Mouse (Mus musculus): ENCODE results near the gene Coa5.

The Coa5 gene

GRCm38 (mm10) chr1:37430297-37430840 is 466 bp upstream of the Coa5 start:
- no peak for DNase-seq (ENCODE audit: low read depth, low spot score)

- no peak for DNase-seq (ENCODE audit: low read depth, low spot score)
Measured at GRCm38 (mm10) chr1:37428911-37429310, 992 bp downstream of the Coa5 start.

- no peak for DNase-seq (ENCODE audit: low read depth, low spot score)
Measured at GRCm38 (mm10) chr1:37427144-37427875, 2.6 kb downstream of the Coa5 start.

- DNase-seq (ENCODE audit: low read depth, low spot score), result peak; percentile 33
Measured at GRCm38 (mm10) chr1:37419420-37419819, 10.5 kb downstream of the Coa5 start.

GRCm38 (mm10) chr1:37415394-37415793 is 14.5 kb downstream of the Coa5 start:
- DNase-seq (ENCODE audit: low read depth, low spot score), result no peak

- no peak for DNase-seq (ENCODE audit: low read depth, low spot score)
Measured at GRCm38 (mm10) chr1:37409647-37410046, 20.3 kb downstream of the Coa5 start.

GRCm38 (mm10) chr1:37408678-37409077 is 21.2 kb downstream of the Coa5 start:
- DNase-seq (ENCODE audit: low read depth, low spot score), result no peak

- no peak for DNase-seq (ENCODE audit: low read depth, low spot score)
Measured at GRCm38 (mm10) chr1:37408059-37408458, 21.8 kb downstream of the Coa5 start.

- no peak for DNase-seq (ENCODE audit: low read depth, low spot score)
Measured at GRCm38 (mm10) chr1:37407228-37407627, 22.7 kb downstream of the Coa5 start.

GRCm38 (mm10) chr1:37405137-37405536 is 24.8 kb downstream of the Coa5 start:
- no peak for DNase-seq (ENCODE audit: low read depth, low spot score)

- peak; percentile 24 for DNase-seq (ENCODE audit: low read depth, low spot score)
Measured at GRCm38 (mm10) chr1:37401687-37402086, 28.2 kb downstream of the Coa5 start.

GRCm38 (mm10) chr1:37399734-37400133 is 30.2 kb downstream of the Coa5 start:
- no peak for DNase-seq (ENCODE audit: low read depth, low spot score)

GRCm38 (mm10) chr1:37398961-37399360 is 30.9 kb downstream of the Coa5 start:
- DNase-seq (ENCODE audit: low read depth, low spot score), result no peak

GRCm38 (mm10) chr1:37396481-37396880 is 33.4 kb downstream of the Coa5 start:
- no peak for DNase-seq (ENCODE audit: low read depth, low spot score)

GRCm38 (mm10) chr1:37393174-37393573 is 36.7 kb downstream of the Coa5 start:
- DNase-seq (ENCODE audit: low read depth, low spot score), result no peak

GRCm38 (mm10) chr1:37386448-37386971 is 43.4 kb downstream of the Coa5 start:
- DNase-seq (ENCODE audit: low read depth, low spot score), result no peak

- DNase-seq (ENCODE audit: low read depth, low spot score), result no peak
Measured at GRCm38 (mm10) chr1:37384304-37384703, 45.6 kb downstream of the Coa5 start.

GRCm38 (mm10) chr1:37380913-37381312 is 49.0 kb downstream of the Coa5 start:
- no peak for DNase-seq (ENCODE audit: low read depth, low spot score)

- no peak for DNase-seq (ENCODE audit: low read depth, low spot score)
Measured at GRCm38 (mm10) chr1:37379536-37379935, 50.4 kb downstream of the Coa5 start.

GRCm38 (mm10) chr1:37378095-37378494 is 51.8 kb downstream of the Coa5 start:
- DNase-seq (ENCODE audit: low read depth, low spot score), result no peak

- no peak for DNase-seq (ENCODE audit: low read depth, low spot score)
Measured at GRCm38 (mm10) chr1:37376751-37377150, 53.2 kb downstream of the Coa5 start.

GRCm38 (mm10) chr1:37376177-37376576 is 53.7 kb downstream of the Coa5 start:
- no peak for DNase-seq (ENCODE audit: low read depth, low spot score)

GRCm38 (mm10) chr1:37368768-37369385 is 61.0 kb downstream of the Coa5 start:
- no peak for DNase-seq (ENCODE audit: low read depth, low spot score)
